Mouse (Mus musculus) stomach, postnatal 0 days (tissue): ENCODE measurements around the gene Fastkd5. TPM values are rescaled to one million over a fixed set of nuclear protein-coding genes. Genes with fewer than 3 reads are reported as not detected.
A peak's percentile ranks its signal among the peaks of the same experiment; 100 is the strongest.

Experiments
- ATAC-seq: fragments of 200-750 bp; cut with Nextera tagmentation; 2 replicates; pipeline ENCODE4 v1.8.0; 2017; ENCODE audit not compliant: low FRiP score, low TSS enrichment
- DNase-seq: peaks from one replicate; pipeline ENCODE4 v3.0.0-alpha.2; 2016; ENCODE audit warnings: low spot score
- H3K27ac ChIP-seq: fragments of 300-500 bp; sonication (generic); replicated peaks from 2 replicates; pipeline ENCODE4 v1.5.1; 2014; ENCODE audit warnings: mild to moderate bottlenecking, control low read depth
- H3K27me3 ChIP-seq: fragments of 300-500 bp; sonication (generic); 2 replicates; pipeline ENCODE4 v1.6.1; 2014; ENCODE audit warnings: low read length; ENCODE audit not compliant: control insufficient read depth, insufficient read depth
- H3K36me3 ChIP-seq: fragments of 300-500 bp; sonication (generic); 2 replicates; pipeline ENCODE4 v1.6.1; 2014; ENCODE audit warnings: low read length, mixed read lengths; ENCODE audit not compliant: control insufficient read depth, insufficient read depth
- H3K4me1 ChIP-seq: fragments of 300-500 bp; sonication (generic); replicated peaks from 2 replicates; pipeline ENCODE4 v1.6.1; 2014; ENCODE audit warnings: antibody characterized with exemption; ENCODE audit not compliant: control insufficient read depth, insufficient read depth
- H3K4me2 ChIP-seq: fragments of 300-500 bp; sonication (generic); replicated peaks from 2 replicates; pipeline ENCODE4 v1.6.1; 2014; ENCODE audit warnings: low read depth, mild to moderate bottlenecking, control low read depth, moderate library complexity
- H3K4me3 ChIP-seq: fragments of 300-500 bp; sonication (generic); 2 replicates; pipeline ENCODE4 v1.5.1; 2014; ENCODE audit warnings: low read depth, low read length, control low read depth
- H3K9ac ChIP-seq: fragments of 300-500 bp; sonication (generic); 2 replicates; pipeline ENCODE4 v1.6.1; 2014; ENCODE audit warnings: mild to moderate bottlenecking, low read length, control low read depth, mixed read lengths
- H3K9me3 ChIP-seq: fragments of 300-500 bp; sonication (generic); 2 replicates; pipeline ENCODE4 v1.6.1; 2016; ENCODE audit warnings: low read length; ENCODE audit not compliant: control insufficient read depth
- CTCF ChIP-seq: IDR thresholded peaks from 2 replicates; pipeline ENCODE4 v1.5.1; 2016; ENCODE audit warnings: antibody characterized with exemption, low read depth, mild to moderate bottlenecking, moderate library complexity
- EP300 ChIP-seq: optimal IDR thresholded peaks from 2 replicates; pipeline ENCODE3; 2016; ENCODE audit warnings: antibody characterized with exemption
- WGBS: fragments of 180-500 bp; shearing (Covaris S2); extraction: QIAGEN DNeasy Blood & Tissue Kit; methylation state at CpG from one replicate; pipeline ENCODE4 v1.1.7; 2014; 5-methylcytosine and 5-hydroxymethylcytosine counted together
- polyA plus RNA-seq: library from polyadenylated mRNA; unstranded; fragments of >200 nt; fragmentation: Nextera tagmentation; extraction: Ambion mirVana; gene quantifications from 2 replicates; pipeline ENCODE4 v1.2.1, GENCODE M21; 2015

Fastkd5 gene
- polyA plus RNA-seq: 6.5 and 6.7 TPM in 2 replicates

DNA sequence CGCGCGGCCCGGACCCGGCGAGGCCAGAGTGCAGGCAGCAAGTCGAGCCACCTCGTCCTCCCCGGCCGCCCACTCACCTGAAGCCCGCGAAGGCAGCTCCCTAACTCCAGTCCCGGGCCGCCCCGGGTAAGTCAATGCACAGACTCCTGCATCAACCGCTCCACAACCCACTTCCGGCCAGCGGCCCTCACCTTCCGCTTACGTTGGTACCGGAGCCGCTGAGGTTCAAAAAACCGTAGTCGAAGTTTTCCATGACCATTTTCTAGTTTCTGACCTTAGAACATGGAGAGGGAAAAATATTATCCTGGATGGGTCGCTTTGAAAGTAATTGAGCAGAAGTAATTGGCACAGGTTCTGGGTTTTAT lies at the start of gene Fastkd5, which contains the start of gene Ubox5:
TSS of gene Fastkd5 (minus strand) at position 189 of the 365 bp plus-strand sequence.
TSS of gene Ubox5 (minus strand) at position 200 of the 365 bp plus-strand sequence.
- Histone ChIP-seq H3K4me3 (peak within 1 kb of the TSS; percentile 79), H3K27ac (peak within 1 kb of the TSS; percentile 78), H3K4me2 (peak within 1 kb of the TSS; percentile 76), H3K27me3 (no peaks in the 10 kb centered on the region), H3K9me3 (no peaks in the 10 kb centered on the region), H3K9ac (peak within 1 kb of the TSS; percentile 82), H3K4me1 (no peaks in the 10 kb centered on the region), H3K36me3 (no peaks in the 10 kb centered on the region)
- TF ChIP-seq CTCF: no peak
- TF ChIP-seq EP300: no peak
- peak; percentile 88 for DNase-seq
- ATAC-seq: peak; percentile 83
- WGBS: under 1% methylated on average over 25 of the region's 25 CpGs

DNA sequence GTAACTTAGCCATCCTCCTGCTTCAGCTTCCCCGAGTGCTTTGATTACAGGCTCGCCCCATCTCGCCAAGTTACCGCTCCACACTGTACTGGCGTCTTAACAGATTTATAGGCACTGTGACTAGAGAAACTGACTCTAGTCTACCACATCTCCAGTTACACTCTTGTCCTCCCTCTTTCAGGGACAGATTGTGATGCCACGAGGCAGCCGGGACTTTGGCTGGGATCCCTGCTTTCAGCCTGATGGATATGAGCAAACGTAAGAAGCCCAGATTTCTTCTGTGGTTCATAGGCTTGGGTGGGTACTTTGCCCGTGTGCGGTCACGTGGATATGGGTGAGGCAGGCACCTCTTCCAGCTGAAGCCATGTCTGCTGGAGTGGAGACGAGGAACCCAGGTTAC lies 49.3 kb upstream of the Fastkd5 start:
- Histone ChIP-seq H3K4me3 (no peak overlapping the region), H3K27me3 (no peaks in the 10 kb centered on the region), H3K4me1 (no peaks in the 10 kb centered on the region), H3K9ac (no peak overlapping the region), H3K9me3 (no peaks in the 10 kb centered on the region), H3K36me3 (peaks cover 26% of the 10 kb centered on the region), H3K27ac (no peak overlapping the region), H3K4me2 (no peak overlapping the region)
- no peak for TF ChIP-seq CTCF
- no peak for TF ChIP-seq EP300
- no peak for ATAC-seq
- no peak for DNase-seq
- WGBS: 92% methylated on average over 12 of the region's 12 CpGs

DNA sequence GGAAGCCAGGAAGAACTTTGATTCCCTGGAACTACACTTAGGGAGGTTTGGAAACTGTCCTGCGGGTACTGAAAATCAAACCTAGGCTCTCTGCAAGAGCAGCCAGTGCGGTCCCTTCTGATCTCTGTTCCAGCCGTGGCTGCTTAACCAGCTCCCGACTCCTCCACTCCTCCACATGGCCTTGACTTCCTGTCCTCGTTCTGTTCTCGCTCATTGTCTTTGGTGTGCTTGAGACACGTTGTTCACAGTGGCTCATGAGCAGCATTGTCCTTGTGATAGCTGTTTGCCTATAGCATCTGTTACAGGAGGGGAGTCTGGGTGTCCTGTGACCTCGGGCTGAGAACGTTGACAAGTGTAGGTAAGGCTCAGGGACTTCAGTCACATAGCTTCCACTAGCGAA lies 47.4 kb upstream of the Fastkd5 start:
- WGBS: 89% methylated on average over 10 of the region's 10 CpGs
- no peak for ATAC-seq

DNA sequence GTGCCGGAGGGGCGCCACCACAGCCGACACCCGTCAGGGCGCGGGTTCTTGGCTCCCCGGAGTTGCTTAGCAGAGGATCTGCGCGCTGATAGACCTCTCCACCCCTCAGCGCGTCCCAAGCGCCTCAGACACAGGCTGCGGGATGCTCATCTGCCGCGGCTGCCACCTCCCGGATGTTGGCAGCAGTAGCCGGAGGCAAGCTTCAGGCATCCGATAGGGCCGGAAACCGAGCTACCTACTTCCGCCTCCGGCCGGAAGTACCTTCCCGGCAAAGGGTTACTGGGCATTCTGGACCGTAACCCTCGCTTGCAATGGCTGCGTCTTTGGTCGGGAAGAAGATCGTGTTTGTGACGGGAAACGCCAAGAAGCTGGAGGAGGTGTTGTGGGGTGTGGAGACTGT lies 37.7 kb upstream of the Fastkd5 start, which contains the start of gene Itpa:
TSS of gene Itpa (plus strand) at position 52 of the 400 bp plus-strand sequence.
- peak within 1 kb of the TSS; percentile 83 for H3K27ac ChIP-seq
- H3K9me3 ChIP-seq: no peaks in the 10 kb centered on the region
- H3K4me1 ChIP-seq: peaks cover 9% of the 10 kb centered on the region; the same call in 1 of the 2 replicates
- H3K27me3 ChIP-seq: no peaks in the 10 kb centered on the region
- peaks cover 6% of the 10 kb centered on the region for H3K36me3 ChIP-seq
- WGBS: under 1% methylated on average over 31 of the region's 31 CpGs
- peak within 1 kb of the TSS; percentile 57 for H3K4me3 ChIP-seq
- ATAC-seq (peak; percentile 78), DNase-seq (peak; percentile 85)
- peak within 1 kb of the TSS; percentile 71 for H3K9ac ChIP-seq
- peak within 1 kb of the TSS; percentile 84 for H3K4me2 ChIP-seq
- no peak for TF ChIP-seq EP300
- peak; percentile 78 for TF ChIP-seq CTCF

More for the DNA sequence above, 47.4 kb upstream of the Fastkd5 start:
- no peaks in the 10 kb centered on the region for H3K9me3 ChIP-seq
- H3K9ac ChIP-seq: no peak overlapping the region
- DNase-seq: no peak
- H3K27me3 ChIP-seq: no peaks in the 10 kb centered on the region
- no peak overlapping the region for H3K4me2 ChIP-seq
- no peak overlapping the region for H3K27ac ChIP-seq
- H3K36me3 ChIP-seq: peaks cover 36% of the 10 kb centered on the region
- TF ChIP-seq CTCF: no peak
- no peak for TF ChIP-seq EP300
- H3K4me3 ChIP-seq: no peak overlapping the region
- H3K4me1 ChIP-seq: no peaks in the 10 kb centered on the region

DNA sequence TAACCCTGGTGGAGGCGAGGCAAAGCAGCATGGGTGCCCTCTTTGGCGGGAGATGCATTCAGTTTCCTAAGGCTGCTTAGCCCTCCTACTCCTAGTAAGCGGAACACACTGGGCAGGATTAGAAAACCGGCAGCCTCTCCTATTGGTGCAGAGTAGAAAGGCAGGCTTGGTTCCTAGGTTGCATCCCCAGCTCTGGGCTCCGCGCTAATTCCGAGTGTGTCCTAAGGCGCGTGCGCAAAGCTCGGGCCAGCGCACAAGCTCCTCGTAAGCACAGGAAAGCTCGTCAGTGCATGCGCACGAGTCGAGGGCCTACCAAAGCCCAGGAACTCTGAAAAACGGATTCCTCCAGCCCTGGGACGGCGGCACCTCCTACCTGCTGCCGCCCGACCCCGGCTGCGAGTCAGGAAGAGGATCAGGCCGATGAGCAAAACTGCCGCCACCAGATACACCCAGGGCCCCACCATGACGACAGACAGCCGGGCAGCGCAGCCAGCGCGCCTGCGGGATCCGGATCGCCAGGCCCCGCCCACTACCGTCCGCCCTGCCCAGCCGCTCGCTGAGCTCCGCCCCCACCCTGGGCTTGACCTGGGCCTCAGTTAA lies 34.4 kb upstream of the Fastkd5 start, which contains the start of gene Ddrgk1:
TSS of gene Ddrgk1 (minus strand) at position 558 of the 600 bp plus-strand sequence.
- Histone ChIP-seq H3K4me2 (peak within 1 kb of the TSS; percentile 70), H3K27ac (peak within 1 kb of the TSS; percentile 95), H3K9me3 (no peaks in the 10 kb centered on the region), H3K9ac (peak within 1 kb of the TSS; percentile 74), H3K27me3 (no peaks in the 10 kb centered on the region), H3K4me1 (peaks cover 9% of the 10 kb centered on the region; the same call in 1 of the 2 replicates), H3K36me3 (peaks cover 13% of the 10 kb centered on the region; the same call in 1 of the 2 replicates), H3K4me3 (peak within 1 kb of the TSS; percentile 54)
- ATAC-seq: peak; percentile 96
- WGBS: under 1% methylated on average over 39 of the region's 40 CpGs
- DNase-seq: peak; percentile 92
- peak; percentile 59 for TF ChIP-seq CTCF
- no peak for TF ChIP-seq EP300

DNA sequence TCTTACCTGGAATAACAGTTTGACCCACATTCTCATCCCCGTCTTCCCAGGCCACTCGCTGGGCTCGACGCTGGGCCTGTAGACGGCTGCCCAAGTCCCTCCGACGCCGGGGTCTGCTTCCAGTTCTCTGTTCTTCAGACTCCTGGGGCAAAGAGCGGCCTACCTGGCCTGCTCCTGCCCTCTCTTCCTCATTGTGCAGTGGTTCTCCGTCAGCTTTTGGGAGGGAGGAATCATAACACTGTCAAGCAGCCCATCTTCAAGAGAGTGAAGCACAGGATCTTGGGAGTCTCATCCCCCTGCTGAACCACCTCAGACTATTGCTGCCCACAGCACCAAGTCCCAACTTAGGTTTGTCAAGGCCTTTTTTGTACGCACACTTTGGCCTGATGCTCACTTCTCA lies 33.5 kb upstream of the Fastkd5 start:
- Histone ChIP-seq H3K4me1 (peaks cover 7% of the 10 kb centered on the region; the same call in 1 of the 2 replicates), H3K27me3 (no peaks in the 10 kb centered on the region), H3K4me2 (peak overlapping the region; percentile 70), H3K27ac (no peak overlapping the region), H3K9me3 (no peaks in the 10 kb centered on the region), H3K4me3 (0 out of 2 replicates have a peak overlapping the region, but pooled peaks have one; percentile 54), H3K36me3 (peaks cover 17% of the 10 kb centered on the region), H3K9ac (peak overlapping the region; percentile 74)
- DNase-seq: no peak
- ATAC-seq: no peak
- no peak for TF ChIP-seq EP300
- TF ChIP-seq CTCF: no peak
- WGBS: 88% methylated on average over 11 of the region's 11 CpGs
